Mouse (Mus musculus): Measurements from ENCODE around the gene Baiap2l1.

- TF ChIP-seq CTCF (IDR thresholded peaks at IDR 0.05; ENCODE audit: insufficient read depth, low read depth, low read length): no peak
- TF ChIP-seq POLR2A (IDR thresholded peaks at IDR 0.05; ENCODE audit: insufficient read depth, low read depth, low read length): no peak
Measured at GRCm38 (mm10) chr5:144261309-144261708, 96.6 kb downstream of the Baiap2l1 start.

All from olfactory bulb, adult 2 months (tissue).